Mouse (Mus musculus) thymus, postnatal 36 days (tissue): Measurements from ENCODE around the gene Snx18.

Experiments used
- DNase-seq, 2 experiments: peaks; one replicate each; pipeline ENCODE4 v3.0.0; 2022; ENCODE audit warnings: mixed read lengths in 2 of 2

Snx18 gene

DNA sequence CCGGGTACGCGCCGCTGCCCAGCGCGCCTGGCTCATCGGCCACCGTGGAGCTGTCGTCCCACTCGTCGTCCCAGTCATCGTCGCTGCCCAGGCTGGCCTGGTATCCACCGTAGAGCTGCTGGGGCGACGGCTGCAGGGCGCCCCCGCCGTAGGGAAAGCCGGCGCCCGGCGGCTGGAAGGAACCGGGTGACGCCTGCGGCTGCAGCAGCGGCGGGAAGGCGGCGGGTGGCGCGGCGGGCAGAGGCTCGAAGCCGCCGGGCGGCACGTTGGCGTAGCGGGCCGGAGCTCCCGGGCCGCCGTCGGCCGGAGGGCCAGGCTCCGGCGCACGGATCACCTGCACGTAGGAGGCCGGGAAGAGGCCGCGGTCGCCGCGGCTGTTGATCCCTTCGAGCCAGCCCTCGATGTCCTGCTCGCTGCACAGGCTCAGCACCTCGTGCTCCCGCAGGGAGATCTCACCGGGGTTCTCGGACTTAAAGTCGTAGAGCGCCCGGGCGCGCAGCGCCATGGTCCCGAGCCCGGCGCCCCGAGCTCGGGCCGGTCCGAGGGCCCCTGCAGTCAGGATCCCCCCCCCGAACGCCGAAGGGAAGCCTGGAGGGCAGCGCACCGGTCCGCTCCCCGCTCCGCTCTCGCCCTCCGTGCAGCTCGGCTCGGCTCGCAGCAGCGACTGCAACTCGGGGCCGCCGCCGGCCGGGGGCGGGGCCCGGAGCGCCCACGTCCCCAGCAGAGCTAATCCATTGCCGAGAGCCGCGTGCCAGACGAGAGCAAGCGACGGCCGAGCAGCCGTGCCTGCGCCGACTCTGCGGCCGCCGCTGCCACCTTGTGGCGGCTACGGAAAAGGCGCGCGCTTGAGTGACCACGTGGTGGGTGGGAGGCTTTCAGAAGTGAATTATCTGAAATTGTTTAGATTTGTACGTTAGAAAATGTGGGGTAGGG is at the start of gene Snx18:
Gene Snx18, minus strand, starts transcription at position 674 of the 933 bp plus-strand sequence.
- peak; percentile 91 to 92 for DNase-seq

GRCm38 (mm10) chr13:113663883-113664282 is 45.5 kb upstream of the Snx18 start:
- no peak for DNase-seq

- DNase-seq, result no peak
Observed at GRCm38 (mm10) chr13:113663151-113663779, 44.9 kb upstream of the Snx18 start, which contains the start of gene Hspb3. TSS of gene Hspb3 (minus strand) at chr13:113663676.

DNA sequence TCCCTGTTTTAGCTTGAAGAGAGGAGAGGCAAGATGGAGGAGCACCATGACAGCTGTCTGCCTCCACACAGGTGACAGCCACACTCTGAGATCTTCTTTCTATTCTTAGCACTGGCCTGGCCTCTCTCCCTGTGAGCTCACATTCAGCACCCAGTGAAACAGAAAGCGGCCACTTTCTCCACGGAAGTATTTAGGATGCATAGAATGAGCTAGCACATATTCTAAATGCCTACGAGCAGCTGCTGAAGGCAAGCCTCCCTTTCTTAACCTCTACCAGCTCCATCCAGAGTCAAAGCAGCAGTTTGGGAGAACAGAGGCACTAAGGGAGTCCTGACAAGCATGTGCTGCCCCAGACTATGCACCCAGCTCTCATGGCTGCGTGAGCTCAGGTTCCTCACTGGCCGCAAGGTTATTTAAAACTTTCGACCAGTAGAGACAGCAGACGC is 43.5 kb upstream of the Snx18 start:
- no peak for DNase-seq

DNA sequence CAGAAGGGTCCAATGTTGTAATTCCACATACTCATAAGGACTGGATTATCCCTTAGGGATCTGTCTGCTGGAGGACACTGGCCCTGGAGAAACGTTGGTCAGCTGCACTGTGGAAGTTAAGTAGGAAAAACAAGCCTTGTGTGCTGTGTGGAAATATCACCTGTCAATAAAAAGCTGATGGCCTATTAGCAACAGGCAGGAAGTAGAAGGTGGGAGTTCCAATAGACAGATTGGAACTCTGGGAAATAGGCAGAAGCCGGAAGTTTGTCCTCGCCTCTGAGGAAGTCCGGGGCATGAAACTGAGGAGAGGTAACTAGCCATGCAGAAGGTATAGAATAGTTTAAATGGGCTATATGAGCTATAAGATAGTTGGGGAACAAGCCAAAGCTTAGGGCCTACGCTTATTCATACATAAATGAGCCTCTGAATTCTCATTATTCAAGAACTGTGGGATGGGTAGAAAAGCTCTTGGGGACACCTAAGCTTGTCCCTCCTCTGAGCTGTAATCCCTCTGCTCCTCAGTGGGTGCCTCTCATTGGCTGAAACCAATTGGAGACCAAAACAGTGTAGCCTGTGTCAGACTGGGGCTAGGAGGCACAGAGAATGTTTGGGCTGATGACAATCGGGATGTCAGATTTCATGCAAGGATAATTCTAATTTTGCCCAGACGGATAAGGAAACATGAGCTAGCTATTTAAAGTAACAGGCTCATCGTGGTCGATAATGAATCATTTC is 42.4 kb upstream of the Snx18 start:
- DNase-seq, result no peak

GRCm38 (mm10) chr13:113657204-113657603 is 38.8 kb upstream of the Snx18 start:
- no peak for DNase-seq

DNA sequence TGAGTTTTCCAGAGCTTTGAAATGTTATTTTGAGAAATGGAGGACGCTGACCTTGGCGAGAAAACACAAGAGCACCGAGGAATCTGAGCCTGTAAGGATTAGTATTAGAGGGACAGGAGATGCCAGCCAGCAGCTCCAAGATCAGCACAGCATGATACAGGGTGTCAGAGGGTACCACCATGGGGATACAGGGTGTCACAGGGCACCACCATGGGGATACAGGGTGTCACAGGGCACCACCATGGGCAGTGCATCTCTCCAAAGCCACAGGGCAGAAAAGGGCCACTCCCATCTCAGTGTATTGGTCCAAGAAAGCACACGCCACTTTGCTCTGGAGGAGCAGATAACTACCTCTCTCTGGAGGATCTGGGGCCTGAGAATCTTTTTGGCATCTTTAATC is 38.3 kb upstream of the Snx18 start:
- DNase-seq, result no peak

GRCm38 (mm10) chr13:113655511-113655910 is 37.1 kb upstream of the Snx18 start:
- DNase-seq, result no peak

DNA sequence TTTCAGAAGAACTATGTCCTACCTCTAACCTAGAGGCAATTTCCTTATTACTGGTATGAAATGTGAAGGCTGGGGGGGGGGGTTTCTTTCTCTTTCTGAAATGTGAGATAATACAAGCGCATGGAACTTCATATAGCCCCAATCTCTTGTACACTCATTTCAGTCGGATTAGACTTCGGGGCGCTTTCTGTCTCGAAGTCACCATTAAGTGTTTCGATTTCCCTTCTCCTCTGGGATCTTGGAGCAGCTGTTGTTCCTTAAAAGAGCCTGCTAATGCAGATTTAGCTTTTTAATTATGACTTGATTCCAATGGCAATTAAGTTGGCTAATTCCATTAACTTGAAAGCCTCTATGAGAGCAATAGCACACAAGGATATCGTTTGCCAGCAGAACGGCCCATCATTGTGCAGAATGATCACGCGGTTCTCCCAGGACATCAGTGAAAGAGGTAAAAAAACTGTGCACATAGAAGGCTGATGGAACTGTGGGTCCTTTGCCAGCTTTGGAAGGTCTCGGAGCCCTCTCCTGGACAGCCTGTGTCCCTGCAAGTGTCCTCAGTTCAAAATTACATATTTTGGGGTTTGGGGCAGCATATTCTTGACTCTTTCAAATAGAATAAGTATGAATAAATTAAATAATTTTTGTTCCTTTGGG is 22.7 kb upstream of the Snx18 start:
- no peak for DNase-seq

GRCm38 (mm10) chr13:113638914-113639313 is 20.6 kb upstream of the Snx18 start:
- DNase-seq, result peak in 1 of 2 experiments; percentile 17

- DNase-seq, result peak; percentile 10 to 30
Observed at GRCm38 (mm10) chr13:113635799-113636222, 17.4 kb upstream of the Snx18 start.

- no peak for DNase-seq
Observed at GRCm38 (mm10) chr13:113634732-113635481, 16.5 kb upstream of the Snx18 start.

- DNase-seq, result no peak
Observed at GRCm38 (mm10) chr13:113632506-113632905, 14.1 kb upstream of the Snx18 start.

- no peak for DNase-seq
Observed at GRCm38 (mm10) chr13:113627601-113628000, 9.2 kb upstream of the Snx18 start.

DNA sequence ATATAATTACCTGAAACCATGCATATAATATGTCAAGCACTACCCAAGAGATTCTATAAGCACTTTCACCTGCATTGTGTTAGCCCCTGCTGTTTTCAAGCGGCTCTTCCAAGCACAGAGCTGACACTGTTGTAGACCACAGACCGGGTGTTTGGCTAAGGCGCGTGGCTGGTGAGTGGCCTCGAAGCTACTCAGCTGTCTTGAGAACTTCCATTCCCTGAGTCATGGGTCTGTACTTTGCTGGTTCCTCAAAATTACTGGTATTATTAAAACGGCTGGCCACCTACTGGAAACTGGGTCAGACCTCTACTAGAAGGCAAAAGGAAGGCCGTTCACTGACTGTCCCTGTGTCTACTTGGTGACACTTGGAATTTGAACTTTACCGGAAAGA is 4.5 kb upstream of the Snx18 start:
- DNase-seq, result no peak

DNA sequence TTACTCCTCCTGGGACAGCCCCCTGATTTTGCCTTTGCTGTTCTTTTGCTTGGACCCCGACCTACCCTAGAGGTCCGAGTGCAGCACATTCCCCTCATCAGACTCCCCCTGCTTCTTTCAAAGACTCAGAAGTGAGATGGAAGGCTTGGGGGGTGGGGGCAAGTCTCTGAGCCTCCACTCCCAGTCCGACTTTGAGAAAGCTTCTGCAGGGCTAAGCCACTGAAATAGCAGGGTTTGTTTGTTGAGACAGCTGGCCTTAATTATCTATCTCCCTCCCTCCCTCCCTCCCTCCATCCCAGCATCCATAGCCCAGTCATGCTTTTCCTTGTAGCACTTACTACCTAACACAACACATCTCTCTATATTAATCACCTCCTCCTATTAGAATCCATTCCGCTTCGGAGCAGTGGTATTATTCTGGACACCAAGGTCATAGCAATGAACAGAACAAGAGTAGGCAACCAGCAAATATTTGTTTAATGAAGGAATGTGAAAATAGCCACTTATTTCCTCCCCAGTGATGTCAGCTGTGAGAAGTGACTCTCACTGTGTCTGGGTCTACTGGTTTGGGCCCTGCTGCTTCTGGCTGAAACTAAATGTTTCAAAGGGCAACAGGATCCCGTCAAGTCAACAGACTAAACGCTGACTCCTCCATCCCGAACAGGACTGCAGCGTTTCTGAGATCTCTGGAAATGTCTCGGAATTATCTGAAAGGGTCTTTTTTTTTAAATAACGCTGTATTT is 3.9 kb upstream of the Snx18 start:
- no peak for DNase-seq

- DNase-seq, result no peak
Observed at GRCm38 (mm10) chr13:113619003-113619402, 639 bp upstream of the Snx18 start.

- DNase-seq, result peak; percentile 43 to 52
Observed at GRCm38 (mm10) chr13:113617338-113617890, 950 bp downstream of the Snx18 start.

DNA sequence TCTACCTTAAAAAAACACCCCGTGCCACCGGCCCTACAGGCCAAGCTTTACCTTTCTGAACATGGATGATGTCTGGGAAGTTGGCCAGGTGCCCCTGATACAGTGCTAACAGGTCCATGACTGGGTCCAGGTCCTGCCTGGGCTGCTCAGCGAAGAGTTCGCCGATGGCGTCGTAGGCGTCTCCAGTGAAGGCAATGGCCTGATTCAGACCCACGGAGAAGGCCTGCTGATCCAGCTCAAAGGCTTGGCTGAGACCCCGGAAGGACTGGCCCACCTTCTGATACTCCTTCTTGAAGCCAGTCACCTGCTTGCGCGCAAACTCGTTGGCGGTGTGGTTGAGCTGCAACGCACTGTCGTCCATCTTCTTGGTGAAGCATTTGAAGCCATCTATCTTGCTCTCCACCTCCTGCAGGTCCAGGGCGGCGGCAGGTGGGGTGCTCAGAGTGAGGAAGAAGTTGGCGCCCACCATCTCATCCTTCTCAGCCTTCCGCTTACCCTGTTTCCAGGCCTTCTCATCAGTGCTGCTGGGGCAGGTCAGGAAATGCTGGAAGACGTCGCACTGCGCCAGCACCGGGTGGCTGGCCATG is 1.5 kb downstream of the Snx18 start:
- DNase-seq, result peak; percentile 15 to 29

GRCm38 (mm10) chr13:113615971-113616671 is 2.2 kb downstream of the Snx18 start:
- no peak for DNase-seq
